ENCODE assay signal across 8 mouse cellular contexts in genomic region chr19:5461411-5461810, GRCm38 (mm10). TPM values are rescaled to one million over a fixed set of nuclear protein-coding genes. Genes with fewer than 3 reads are reported as not detected.
DNase-seq lines count a peak whose midpoint lies in the region; ATAC-seq lines count a peak whose summit lies in the region.
"Had no signal": no experiment of that assay in that cellular context is flagged by ENCODE, and none has a peak within 500 bp of the region (broad histone marks: within the 10 kb centered on the region; RNA-seq: fewer than 3 reads in every experiment).

No protein-coding gene starts in this region.

- 75% methylated on average over 6 of the region's 6 CpGs for WGBS in lung, embryonic 15.5 days
- 89% methylated on average over 6 of the region's 6 CpGs for WGBS in forebrain, embryonic 11.5 days
- WGBS in limb, embryonic 11.5 days, result 87% methylated on average over 6 of the region's 6 CpGs
- 88% methylated on average over 6 of the region's 6 CpGs for WGBS in neural tube, embryonic 15.5 days

- no peak for DNase-seq in lung, postnatal 14 days
- no peak for DNase-seq in forebrain, embryonic 11.5 days (ENCODE audit: low spot score)
- DNase-seq in limb, embryonic 11.5 days (ENCODE audit: low spot score), result no peak
- DNase-seq in testis, postnatal 10 days (ENCODE audit: low spot score), result no peak

- ATAC-seq in lung, embryonic 15.5 days (ENCODE audit: borderline replicate concordance, extremely low read depth, low FRiP score, low TSS enrichment), result no peak
- no peak for ATAC-seq in forebrain, embryonic 11.5 days (replicated peaks; ENCODE audit: low FRiP score)
- ATAC-seq in limb, embryonic 11.5 days (ENCODE audit: insufficient number of reproducible peaks, low FRiP score, low TSS enrichment, low read depth), result no peak
- no peak for ATAC-seq in neural tube, embryonic 15.5 days (ENCODE audit: low FRiP score)
- no peak for ATAC-seq in CD4-positive, CD25-positive, alpha-beta regulatory T cell, adult 4 months
- ATAC-seq: activated CD4-positive, CD25-positive, alpha-beta regulatory T cell, adult 4 months had no signal

- H3K27ac ChIP-seq in lung, embryonic 15.5 days, result no peak overlapping the region
- no peak overlapping the region for H3K27ac ChIP-seq in forebrain, embryonic 11.5 days (ENCODE audit: low read depth, low read length)
- H3K27ac ChIP-seq in limb, embryonic 11.5 days (replicated peaks; ENCODE audit: low read depth, low read length), result no peak overlapping the region
- no peak overlapping the region for H3K27ac ChIP-seq in neural tube, embryonic 15.5 days (replicated peaks)

- peaks cover 38% of the 10 kb centered on the region for H3K36me3 ChIP-seq in lung, embryonic 15.5 days
- H3K36me3 ChIP-seq in forebrain, embryonic 11.5 days (ENCODE audit: control insufficient read depth, insufficient read depth, low read length), result peaks cover 2% of the 10 kb centered on the region; the same call in 1 of the 2 replicates
- peaks cover 15% of the 10 kb centered on the region for H3K36me3 ChIP-seq in limb, embryonic 11.5 days (ENCODE audit: control insufficient read depth, insufficient read depth, low read length)
- peaks cover 34% of the 10 kb centered on the region for H3K36me3 ChIP-seq in neural tube, embryonic 15.5 days

- no peaks in the 10 kb centered on the region for H3K27me3 ChIP-seq in lung, embryonic 15.5 days
- peaks cover 6% of the 10 kb centered on the region; the same call in 1 of the 2 replicates for H3K27me3 ChIP-seq in forebrain, embryonic 11.5 days (ENCODE audit: control insufficient read depth, insufficient read depth, low read length)
- no peaks in the 10 kb centered on the region for H3K27me3 ChIP-seq in limb, embryonic 11.5 days (ENCODE audit: control insufficient read depth, insufficient read depth, low read length)
- H3K27me3 ChIP-seq in neural tube, embryonic 15.5 days (replicated peaks), result peaks cover 4% of the 10 kb centered on the region; the same call in 1 of the 2 replicates

- peaks cover 40% of the 10 kb centered on the region for H3K4me1 ChIP-seq in lung, embryonic 15.5 days
- H3K4me1 ChIP-seq in forebrain, embryonic 11.5 days (replicated peaks; ENCODE audit: control insufficient read depth, insufficient read depth, low read length), result peaks cover 16% of the 10 kb centered on the region; the same call in 1 of the 2 replicates
- H3K4me1 ChIP-seq in limb, embryonic 11.5 days (ENCODE audit: control insufficient read depth, insufficient read depth, low read length), result peaks cover 15% of the 10 kb centered on the region
- H3K4me1 ChIP-seq in neural tube, embryonic 15.5 days, result peaks cover 42% of the 10 kb centered on the region

- H3K9me3 ChIP-seq in lung, embryonic 15.5 days, result no peaks in the 10 kb centered on the region
- H3K9me3 ChIP-seq in forebrain, embryonic 11.5 days (ENCODE audit: control insufficient read depth, low read length), result no peaks in the 10 kb centered on the region
- H3K9me3 ChIP-seq in limb, embryonic 11.5 days (ENCODE audit: control insufficient read depth, low read length), result no peaks in the 10 kb centered on the region
- no peaks in the 10 kb centered on the region for H3K9me3 ChIP-seq in neural tube, embryonic 15.5 days (replicated peaks)

- H3K4me3 ChIP-seq in lung, embryonic 15.5 days, result peak overlapping the region; percentile 65
- H3K4me3 ChIP-seq in forebrain, embryonic 11.5 days (ENCODE audit: low read depth, low read length), result peak overlapping the region; percentile 80; the same call in 1 of the 2 replicates
- peak overlapping the region; percentile 71 for H3K4me3 ChIP-seq in limb, embryonic 11.5 days (ENCODE audit: low read depth, low read length)
- peak overlapping the region; percentile 81 for H3K4me3 ChIP-seq in neural tube, embryonic 15.5 days (replicated peaks)

- peak overlapping the region; percentile 67; the same call in 1 of the 2 replicates for H3K9ac ChIP-seq in lung, embryonic 15.5 days
- H3K9ac ChIP-seq in forebrain, embryonic 11.5 days (ENCODE audit: low read length), result no peak overlapping the region
- no peak overlapping the region for H3K9ac ChIP-seq in limb, embryonic 11.5 days (ENCODE audit: low read length)
- peak overlapping the region; percentile 76 for H3K9ac ChIP-seq in neural tube, embryonic 15.5 days (replicated peaks)

- peak overlapping the region; percentile 85 for H3K4me2 ChIP-seq in lung, embryonic 15.5 days
- peak overlapping the region; percentile 88; the same call in 1 of the 2 replicates for H3K4me2 ChIP-seq in forebrain, embryonic 11.5 days (ENCODE audit: low read depth, low read length, severe bottlenecking)
- peak overlapping the region; percentile 88 for H3K4me2 ChIP-seq in limb, embryonic 11.5 days (ENCODE audit: low read depth, severe bottlenecking)
- peak overlapping the region; percentile 76 for H3K4me2 ChIP-seq in neural tube, embryonic 15.5 days

RNA-seq across cellular contexts. Expression of gene Fibp, which starts 1.0 kb away (rescaled TPM):
- 101 and 117 TPM in 2 replicates for polyA plus RNA-seq in lung, embryonic 15.5 days (2015; fragmentation: Nextera tagmentation; extraction: Ambion mirVana)
- 105 TPM in 2 replicates for polyA plus RNA-seq in forebrain, embryonic 11.5 days (2014; fragmentation: Nextera tagmentation; extraction: Ambion mirVana)
- 113 and 116 TPM in 2 replicates for polyA plus RNA-seq in limb, embryonic 11.5 days (2014; fragmentation: Nextera tagmentation; extraction: Ambion mirVana)
- polyA plus RNA-seq in neural tube, embryonic 15.5 days (2015; fragmentation: Nextera tagmentation; extraction: Ambion mirVana), result 151 and 154 TPM in 2 replicates
- 100 to 1,000 TPM in 1 of 2 experiments, 10 to 100 TPM in 1; 86.2 to 159 TPM for polyA plus RNA-seq in CD4-positive, CD25-positive, alpha-beta regulatory T cell, adult 4 months (2017; shearing (Covaris generic))

RNA-seq across cellular contexts. Expression of gene Ccdc85b, which starts 3.7 kb away (rescaled TPM):
- polyA plus RNA-seq in lung, embryonic 15.5 days (2015; fragmentation: Nextera tagmentation; extraction: Ambion mirVana), result 12.1 and 12.4 TPM in 2 replicates
- polyA plus RNA-seq in forebrain, embryonic 11.5 days (2014; fragmentation: Nextera tagmentation; extraction: Ambion mirVana), result 6.5 and 6.6 TPM in 2 replicates
- 7.9 and 9.2 TPM in 2 replicates for polyA plus RNA-seq in limb, embryonic 11.5 days (2014; fragmentation: Nextera tagmentation; extraction: Ambion mirVana)
- 12.6 and 15.0 TPM in 2 replicates for polyA plus RNA-seq in neural tube, embryonic 15.5 days (2015; fragmentation: Nextera tagmentation; extraction: Ambion mirVana)
- polyA plus RNA-seq in CD4-positive, CD25-positive, alpha-beta regulatory T cell, adult 4 months (2017; shearing (Covaris generic)), result under 1 TPM; 0.48 to 0.83 TPM

RNA-seq across cellular contexts. Expression of gene Ctsw, which starts 6.9 kb away (rescaled TPM):
- polyA plus RNA-seq in lung, embryonic 15.5 days (2015; fragmentation: Nextera tagmentation; extraction: Ambion mirVana), result 1.9 and 3.3 TPM in 2 replicates
- polyA plus RNA-seq in forebrain, embryonic 11.5 days (2014; fragmentation: Nextera tagmentation; extraction: Ambion mirVana), result 3.4 and 4.0 TPM in 2 replicates
- polyA plus RNA-seq in limb, embryonic 11.5 days (2014; fragmentation: Nextera tagmentation; extraction: Ambion mirVana), result 0.72 and 1.0 TPM in 2 replicates
- 4.5 and 9.0 TPM in 2 replicates for polyA plus RNA-seq in neural tube, embryonic 15.5 days (2015; fragmentation: Nextera tagmentation; extraction: Ambion mirVana)
- polyA plus RNA-seq in CD4-positive, CD25-positive, alpha-beta regulatory T cell, adult 4 months (2017; shearing (Covaris generic)), result 100 to 1,000 TPM; 136 to 191 TPM

RNA-seq across cellular contexts. Expression of gene Efemp2, which starts 12.3 kb away (rescaled TPM):
- 198 and 208 TPM in 2 replicates for polyA plus RNA-seq in lung, embryonic 15.5 days (2015; fragmentation: Nextera tagmentation; extraction: Ambion mirVana)
- 49.1 and 50.4 TPM in 2 replicates for polyA plus RNA-seq in forebrain, embryonic 11.5 days (2014; fragmentation: Nextera tagmentation; extraction: Ambion mirVana)
- 100 and 105 TPM in 2 replicates for polyA plus RNA-seq in limb, embryonic 11.5 days (2014; fragmentation: Nextera tagmentation; extraction: Ambion mirVana)
- polyA plus RNA-seq in neural tube, embryonic 15.5 days (2015; fragmentation: Nextera tagmentation; extraction: Ambion mirVana), result 54.0 and 62.6 TPM in 2 replicates
- 1 to 10 TPM; 1.5 to 4.6 TPM for polyA plus RNA-seq in CD4-positive, CD25-positive, alpha-beta regulatory T cell, adult 4 months (2017; shearing (Covaris generic))

RNA-seq across cellular contexts. Expression of gene Fosl1, which starts 14.1 kb away (rescaled TPM):
- polyA plus RNA-seq in lung, embryonic 15.5 days (2015; fragmentation: Nextera tagmentation; extraction: Ambion mirVana), result not detected in 2 replicates
- not detected in 2 replicates for polyA plus RNA-seq in forebrain, embryonic 11.5 days (2014; fragmentation: Nextera tagmentation; extraction: Ambion mirVana)
- polyA plus RNA-seq in limb, embryonic 11.5 days (2014; fragmentation: Nextera tagmentation; extraction: Ambion mirVana), result not detected in 2 replicates
- polyA plus RNA-seq in neural tube, embryonic 15.5 days (2015; fragmentation: Nextera tagmentation; extraction: Ambion mirVana), result 0.45 TPM in 1 of 2 replicates, not detected in the other
- not detected for polyA plus RNA-seq in CD4-positive, CD25-positive, alpha-beta regulatory T cell, adult 4 months (2017; shearing (Covaris generic))
- polyA plus RNA-seq: activated CD4-positive, CD25-positive, alpha-beta regulatory T cell, adult 4 months had no signal

Comparison
In these comparisons a context has a peak if more than half of its experiments do, and no peak if none do; other contexts are left out.
1. H3K9ac ChIP-seq: peak in lung, embryonic 15.5 days (single experiment) and neural tube, embryonic 15.5 days (single experiment); none in forebrain, embryonic 11.5 days (single experiment) and limb, embryonic 11.5 days (single experiment).
2. RNA of gene Ctsw, which starts 6.9 kb away (polyA plus RNA-seq): 136 to 191 TPM in CD4-positive, CD25-positive, alpha-beta regulatory T cell, adult 4 months; 4.5 to 9.0 TPM in neural tube, embryonic 15.5 days, 3.4 to 4.0 TPM in forebrain, embryonic 11.5 days, 1.9 to 3.3 TPM in lung, embryonic 15.5 days and 0.72 to 1.0 TPM in limb, embryonic 11.5 days; every median in the first group is over 10 times any median in the second.
3. Peak in every context shown above with its lines, with median percentiles within 50 percentile points of each other: H3K4me2 ChIP-seq and H3K4me3 ChIP-seq.